Mouse (Mus musculus) neural tube, embryonic 12.5 days (tissue): ENCODE measurements at regions not wholly inside any gene's neighbourhood (a gene's known extent, or its start where the extent isn't known, plus 50 kb on each side); places are given as distances from the start of the nearest gene placed in this dataset.

Experiments used
- ATAC-seq: fragments of 200-750 bp; cut with Nextera tagmentation; 2 replicates; pipeline ENCODE4 v1.8.0; 2017; ENCODE audit warnings: low read depth, mild to moderate bottlenecking, moderate TSS enrichment, moderate library complexity; ENCODE audit not compliant: low FRiP score
- H3K27ac ChIP-seq: fragments of 300-500 bp; sonication (generic); 2 replicates; pipeline ENCODE4 v1.5.1; 2016
- H3K27me3 ChIP-seq: fragments of 300-500 bp; sonication (generic); replicated peaks from 2 replicates; pipeline ENCODE4 v1.6.1; 2016; ENCODE audit warnings: mild to moderate bottlenecking
- H3K36me3 ChIP-seq: fragments of 300-500 bp; sonication (generic); 2 replicates; pipeline ENCODE4 v1.6.1; 2016; ENCODE audit warnings: mild to moderate bottlenecking
- H3K4me1 ChIP-seq: fragments of 300-500 bp; sonication (generic); 2 replicates; pipeline ENCODE4 v1.6.1; 2016
- H3K4me2 ChIP-seq: fragments of 300-500 bp; sonication (generic); replicated peaks from 2 replicates; pipeline ENCODE4 v1.6.1; 2016; ENCODE audit warnings: mild to moderate bottlenecking
- H3K4me3 ChIP-seq: fragments of 300-500 bp; sonication (generic); 2 replicates; pipeline ENCODE4 v1.5.1; 2016
- H3K9ac ChIP-seq: fragments of 300-500 bp; sonication (generic); 2 replicates; pipeline ENCODE4 v1.6.1; 2016; ENCODE audit warnings: mild to moderate bottlenecking
- H3K9me3 ChIP-seq: fragments of 300-500 bp; sonication (generic); 2 replicates; pipeline ENCODE4 v1.6.1; 2016; ENCODE audit warnings: mild to moderate bottlenecking
- WGBS: fragments of 180-500 bp; shearing (Covaris S2); methylation state at CpG from one replicate; pipeline ENCODE4 v1.1.7; 2016; 5-methylcytosine and 5-hydroxymethylcytosine counted together

DNA sequence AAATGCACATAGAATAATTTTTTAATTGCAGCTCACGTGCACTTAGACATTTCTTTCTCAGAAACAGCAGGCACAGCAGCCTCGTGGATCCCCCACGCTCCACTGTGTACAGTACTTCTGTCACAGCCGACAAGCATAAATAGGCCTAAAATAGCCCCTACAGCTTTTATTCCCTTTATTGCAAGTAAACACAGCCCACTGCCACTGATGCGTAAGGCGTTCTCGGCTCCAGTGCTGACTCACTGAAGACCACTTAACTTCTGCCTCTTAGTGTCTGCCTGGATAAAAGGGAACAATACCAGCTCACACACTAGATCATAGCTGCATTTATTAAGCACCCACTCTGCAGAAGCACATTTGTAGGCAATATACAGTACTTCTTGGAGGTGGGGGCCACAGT lies 60.5 kb upstream of the Actbl2 start:
- no peak for ATAC-seq
- Histone ChIP-seq H3K4me3 (no peak overlapping the region), H3K4me1 (peaks cover 6% of the 10 kb centered on the region; the same call in 1 of the 2 replicates), H3K9ac (no peak overlapping the region), H3K27ac (no peak overlapping the region), H3K27me3 (no peaks in the 10 kb centered on the region), H3K4me2 (no peak overlapping the region), H3K36me3 (no peaks in the 10 kb centered on the region), H3K9me3 (no peaks in the 10 kb centered on the region)
- WGBS: 54% methylated on average over 7 of the region's 7 CpGs

DNA sequence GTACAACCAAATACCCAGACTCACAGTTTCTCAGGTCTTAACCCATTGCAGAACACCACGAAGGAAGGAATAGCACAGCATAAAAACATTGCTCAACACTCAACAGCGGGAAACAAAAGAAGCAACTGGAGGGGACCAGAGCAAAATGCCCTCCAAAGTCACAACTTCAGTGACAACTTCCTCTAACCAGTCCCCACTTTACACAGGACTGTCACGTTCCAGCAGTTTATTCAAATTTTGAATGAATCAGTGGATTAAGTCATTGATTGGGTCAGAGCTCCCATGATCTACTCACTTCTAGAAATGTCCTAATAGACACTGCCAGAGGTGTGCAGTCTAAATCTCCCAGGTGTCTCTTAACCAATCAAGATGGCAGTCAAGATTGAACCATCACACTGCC lies 53.3 kb upstream of the Actbl2 start:
- no peak for ATAC-seq
- 88% methylated on average over 3 of the region's 3 CpGs for WGBS
- H3K4me1 ChIP-seq: no peaks in the 10 kb centered on the region
- H3K27ac ChIP-seq: no peak overlapping the region
- H3K9me3 ChIP-seq: no peaks in the 10 kb centered on the region
- H3K4me2 ChIP-seq: no peak overlapping the region
- H3K4me3 ChIP-seq: no peak overlapping the region
- no peaks in the 10 kb centered on the region for H3K36me3 ChIP-seq
- no peaks in the 10 kb centered on the region for H3K27me3 ChIP-seq
- H3K9ac ChIP-seq: no peak overlapping the region

- no peak overlapping the region for H3K4me3 ChIP-seq
- no peak for ATAC-seq
- H3K36me3 ChIP-seq: no peaks in the 10 kb centered on the region
- no peaks in the 10 kb centered on the region for H3K9me3 ChIP-seq
- H3K4me2 ChIP-seq: no peak overlapping the region
- no peaks in the 10 kb centered on the region for H3K4me1 ChIP-seq
- H3K27ac ChIP-seq: no peak overlapping the region
- WGBS: 83% methylated on average over 11 of the region's 11 CpGs
- no peaks in the 10 kb centered on the region for H3K27me3 ChIP-seq
- no peak overlapping the region for H3K9ac ChIP-seq
Measured at GRCm38 (mm10) chr13:111204580-111205285, 50.1 kb upstream of the Actbl2 start.
